Mouse (Mus musculus): ENCODE data around the gene Tmem176a. TPM values are rescaled to one million over a fixed set of nuclear protein-coding genes. Genes with fewer than 3 reads are reported as not detected.

Tmem176a gene
- polyA plus RNA-seq, 1 experiment, result 14.0 TPM

- no peak for DNase-seq (ENCODE audit: low read depth)
- TF ChIP-seq POLR2A (IDR thresholded peaks at IDR 0.05; ENCODE audit: borderline replicate concordance, extremely low read depth, insufficient read depth, insufficient read length, poor library complexity, severe bottlenecking) (no peak), CTCF (IDR thresholded peaks at IDR 0.05; ENCODE audit: borderline replicate concordance, extremely low read depth, insufficient read depth, insufficient read length) (no peak)
These were observed 24.5 kb downstream of the Tmem176a start for GRCm38 (mm10) chr6:48865152-48865745.

- DNase-seq (ENCODE audit: low read depth), result peak; percentile 79
These were observed 25.7 kb downstream of the Tmem176a start for GRCm38 (mm10) chr6:48866355-48866950.

GRCm38 (mm10) chr6:48867158-48867557 lies 26.4 kb downstream of the Tmem176a start:
- peak; percentile 18 for DNase-seq (ENCODE audit: low read depth)
- TF ChIP-seq POLR2A (IDR thresholded peaks at IDR 0.05; ENCODE audit: borderline replicate concordance, extremely low read depth, insufficient read depth, insufficient read length, poor library complexity, severe bottlenecking) (no peak), CTCF (IDR thresholded peaks at IDR 0.05; ENCODE audit: borderline replicate concordance, extremely low read depth, insufficient read depth, insufficient read length) (no peak)

GRCm38 (mm10) chr6:48869774-48870173 lies 29.1 kb downstream of the Tmem176a start:
- DNase-seq (ENCODE audit: low read depth), result no peak
- TF ChIP-seq CTCF (IDR thresholded peaks at IDR 0.05; ENCODE audit: borderline replicate concordance, extremely low read depth, insufficient read depth, insufficient read length) (no peak), POLR2A (IDR thresholded peaks at IDR 0.05; ENCODE audit: borderline replicate concordance, extremely low read depth, insufficient read depth, insufficient read length, poor library complexity, severe bottlenecking) (no peak)

GRCm38 (mm10) chr6:48872596-48872995 lies 31.9 kb downstream of the Tmem176a start, which contains the start of gene Aoc1:
Aoc1 (plus strand) TSS chr6:48872896.
- no peak for TF ChIP-seq CTCF (IDR thresholded peaks at IDR 0.05; ENCODE audit: borderline replicate concordance, extremely low read depth, insufficient read depth, insufficient read length)
- TF ChIP-seq POLR2A (IDR thresholded peaks at IDR 0.05; ENCODE audit: borderline replicate concordance, extremely low read depth, insufficient read depth, insufficient read length, poor library complexity, severe bottlenecking), result no peak
- DNase-seq (ENCODE audit: low read depth), result no peak

GRCm38 (mm10) chr6:48874576-48874975 lies 33.9 kb downstream of the Tmem176a start:
- TF ChIP-seq POLR2A (IDR thresholded peaks at IDR 0.05; ENCODE audit: borderline replicate concordance, extremely low read depth, insufficient read depth, insufficient read length, poor library complexity, severe bottlenecking) (no peak), CTCF (IDR thresholded peaks at IDR 0.05; ENCODE audit: borderline replicate concordance, extremely low read depth, insufficient read depth, insufficient read length) (no peak)
- DNase-seq (ENCODE audit: low read depth), result no peak

- no peak for DNase-seq (ENCODE audit: low read depth)
- TF ChIP-seq POLR2A (IDR thresholded peaks at IDR 0.05; ENCODE audit: borderline replicate concordance, extremely low read depth, insufficient read depth, insufficient read length, poor library complexity, severe bottlenecking) (no peak), CTCF (IDR thresholded peaks at IDR 0.05; ENCODE audit: borderline replicate concordance, extremely low read depth, insufficient read depth, insufficient read length) (no peak)
These were observed 34.8 kb downstream of the Tmem176a start for GRCm38 (mm10) chr6:48875515-48875914.

GRCm38 (mm10) chr6:48876510-48877135 lies 35.9 kb downstream of the Tmem176a start:
- TF ChIP-seq POLR2A (IDR thresholded peaks at IDR 0.05; ENCODE audit: borderline replicate concordance, extremely low read depth, insufficient read depth, insufficient read length, poor library complexity, severe bottlenecking) (no peak), CTCF (IDR thresholded peaks at IDR 0.05; ENCODE audit: borderline replicate concordance, extremely low read depth, insufficient read depth, insufficient read length) (no peak)
- DNase-seq (ENCODE audit: low read depth), result peak; percentile 89

GRCm38 (mm10) chr6:48894203-48894602 lies 53.5 kb downstream of the Tmem176a start:
- TF ChIP-seq CTCF (IDR thresholded peaks at IDR 0.05; ENCODE audit: borderline replicate concordance, extremely low read depth, insufficient read depth, insufficient read length) (no peak), POLR2A (IDR thresholded peaks at IDR 0.05; ENCODE audit: borderline replicate concordance, extremely low read depth, insufficient read depth, insufficient read length, poor library complexity, severe bottlenecking) (no peak)
- DNase-seq (ENCODE audit: low read depth), result no peak

GRCm38 (mm10) chr6:48894938-48895818 lies 54.5 kb downstream of the Tmem176a start:
- no peak for TF ChIP-seq POLR2A (IDR thresholded peaks at IDR 0.05; ENCODE audit: borderline replicate concordance, extremely low read depth, insufficient read depth, insufficient read length, poor library complexity, severe bottlenecking)
- TF ChIP-seq CTCF (IDR thresholded peaks at IDR 0.05; ENCODE audit: borderline replicate concordance, extremely low read depth, insufficient read depth, insufficient read length), result no peak
- DNase-seq (ENCODE audit: low read depth), result no peak

GRCm38 (mm10) chr6:48895941-48896340 lies 55.2 kb downstream of the Tmem176a start:
- DNase-seq (ENCODE audit: low read depth), result no peak
- TF ChIP-seq CTCF (IDR thresholded peaks at IDR 0.05; ENCODE audit: borderline replicate concordance, extremely low read depth, insufficient read depth, insufficient read length) (no peak), POLR2A (IDR thresholded peaks at IDR 0.05; ENCODE audit: borderline replicate concordance, extremely low read depth, insufficient read depth, insufficient read length, poor library complexity, severe bottlenecking) (no peak)

Other genes with a start within 250 kb of the Tmem176a start
- 60.0 and 69.2 TPM in 2 replicates for gene Repin1, start 247.0 kb upstream of the Tmem176a start, polyA plus RNA-seq (2012; rRNA removed)
- not detected in 2 replicates for gene Gm44965, start 247.0 kb upstream of the Tmem176a start, polyA plus RNA-seq (2012; rRNA removed)
- gene Zfp775, start 238.9 kb upstream of the Tmem176a start, polyA plus RNA-seq (2012; rRNA removed), result 14.6 and 15.0 TPM in 2 replicates
- gene AI854703, start 214.2 kb upstream of the Tmem176a start, polyA plus RNA-seq (2012; rRNA removed), result 11.0 and 14.0 TPM in 2 replicates
- 0.81 and 1.6 TPM in 2 replicates for gene Gimap8, start 193.7 kb upstream of the Tmem176a start, polyA plus RNA-seq (2012; rRNA removed)
- 1.6 and 1.7 TPM in 2 replicates for gene Gimap9, start 164.8 kb upstream of the Tmem176a start, polyA plus RNA-seq (2012; rRNA removed)
- gene Gimap4, start 156.4 kb upstream of the Tmem176a start, polyA plus RNA-seq (2012; rRNA removed), result 1.2 and 1.6 TPM in 2 replicates
- 3.5 and 5.2 TPM in 2 replicates for gene Gimap6, start 132.7 kb upstream of the Tmem176a start, polyA plus RNA-seq (2012; rRNA removed)
- gene Gm28053, start 122.3 kb upstream of the Tmem176a start, polyA plus RNA-seq (2012; rRNA removed), result 0.40 TPM in 1 of 2 replicates, not detected in the other
- gene Gimap7, start 122.3 kb upstream of the Tmem176a start, polyA plus RNA-seq (2012; rRNA removed), result not detected in 2 replicates
- 1.0 and 2.2 TPM in 2 replicates for gene Gimap1, start 101.9 kb upstream of the Tmem176a start, polyA plus RNA-seq (2012; rRNA removed)
- 0.87 and 1.2 TPM in 2 replicates for gene Gimap5, start 94.7 kb upstream of the Tmem176a start, polyA plus RNA-seq (2012; rRNA removed)
- gene Gimap3, start 70.1 kb upstream of the Tmem176a start, polyA plus RNA-seq (2012; rRNA removed), result not detected in 2 replicates
- gene Tmem176b, start 577 bp downstream of the Tmem176a start, polyA plus RNA-seq (2012; rRNA removed), result 92.9 and 101 TPM in 2 replicates
- 0.03 and 0.04 TPM in 2 replicates for gene Aoc1, start 32.0 kb downstream of the Tmem176a start, polyA plus RNA-seq (2012; rRNA removed)
- not detected in 2 replicates for gene 1600015I10Rik, start 89.0 kb downstream of the Tmem176a start, polyA plus RNA-seq (2012; rRNA removed)
- gene Doxl2, start 134.0 kb downstream of the Tmem176a start, polyA plus RNA-seq (2012; rRNA removed), result not detected in 2 replicates
- not detected in 2 replicates for gene Svs1, start 145.9 kb downstream of the Tmem176a start, polyA plus RNA-seq (2012; rRNA removed)
- 0.44 and 1.3 TPM in 2 replicates for gene Gpnmb, start 195.6 kb downstream of the Tmem176a start, polyA plus RNA-seq (2012; rRNA removed)
- 18.6 and 27.7 TPM in 2 replicates for gene Malsu1, start 232.9 kb downstream of the Tmem176a start, polyA plus RNA-seq (2012; rRNA removed)